Mouse (Mus musculus): Measurements from ENCODE around the gene Ick. TPM values are rescaled to one million over a fixed set of nuclear protein-coding genes. Genes with fewer than 3 reads are reported as not detected.
"Not testable (repeated sequence)": the region's sequence is repeated elsewhere in the genome, so short reads cannot be mapped to it uniquely, and the experiment has no call there.

Gene Ick
- polyA plus RNA-seq, 1 experiment = 7.1 TPM

DNA sequence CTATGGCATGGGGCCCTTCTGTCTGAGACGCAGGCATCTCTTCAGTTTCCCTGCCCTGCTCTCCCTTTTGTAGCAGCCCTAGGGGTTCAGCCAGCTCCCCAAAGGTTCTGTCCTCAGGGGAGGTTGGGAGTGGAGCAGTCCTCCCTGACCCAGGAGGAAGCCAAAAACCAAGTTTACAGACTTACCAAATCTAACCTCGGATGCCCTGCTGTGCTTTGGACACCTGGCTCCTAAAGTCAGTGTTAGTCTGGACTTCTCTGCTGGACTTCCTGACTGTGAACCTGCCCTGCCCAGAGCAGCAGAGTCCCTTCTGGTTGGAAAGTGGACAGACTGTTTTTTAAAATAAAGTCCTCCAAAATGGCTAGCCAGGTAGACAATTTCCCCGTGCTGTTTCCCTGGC, 55.7 kb downstream of the Ick start:
- no peak for TF ChIP-seq POLR2A (IDR thresholded peaks at IDR 0.05; ENCODE audit: borderline replicate concordance, low read depth, low read length)
- TF ChIP-seq CTCF (IDR thresholded peaks at IDR 0.05; ENCODE audit: low read depth, low read length) = no peak
- H3K4me1 ChIP-seq (ENCODE audit: control insufficient read depth, insufficient read depth, low read length) = no peaks in the 10 kb centered on the region
- no peak overlapping the region for H3K27ac ChIP-seq (ENCODE audit: insufficient read depth, low read depth, low read length)
- H3K4me3 ChIP-seq (ENCODE audit: insufficient read depth, low read length) = no peak overlapping the region

GRCm38 (mm10) chr9:78165454-78165853, 56.5 kb downstream of the Ick start:
- TF ChIP-seq CTCF (IDR thresholded peaks at IDR 0.05; ENCODE audit: low read depth, low read length) = no peak
- no peak for TF ChIP-seq POLR2A (IDR thresholded peaks at IDR 0.05; ENCODE audit: borderline replicate concordance, low read depth, low read length)
- H3K27ac ChIP-seq (ENCODE audit: insufficient read depth, low read depth, low read length) = no peak overlapping the region
- H3K4me3 ChIP-seq (ENCODE audit: insufficient read depth, low read length) = no peak overlapping the region
- no peaks in the 10 kb centered on the region for H3K4me1 ChIP-seq (ENCODE audit: control insufficient read depth, insufficient read depth, low read length)

DNA sequence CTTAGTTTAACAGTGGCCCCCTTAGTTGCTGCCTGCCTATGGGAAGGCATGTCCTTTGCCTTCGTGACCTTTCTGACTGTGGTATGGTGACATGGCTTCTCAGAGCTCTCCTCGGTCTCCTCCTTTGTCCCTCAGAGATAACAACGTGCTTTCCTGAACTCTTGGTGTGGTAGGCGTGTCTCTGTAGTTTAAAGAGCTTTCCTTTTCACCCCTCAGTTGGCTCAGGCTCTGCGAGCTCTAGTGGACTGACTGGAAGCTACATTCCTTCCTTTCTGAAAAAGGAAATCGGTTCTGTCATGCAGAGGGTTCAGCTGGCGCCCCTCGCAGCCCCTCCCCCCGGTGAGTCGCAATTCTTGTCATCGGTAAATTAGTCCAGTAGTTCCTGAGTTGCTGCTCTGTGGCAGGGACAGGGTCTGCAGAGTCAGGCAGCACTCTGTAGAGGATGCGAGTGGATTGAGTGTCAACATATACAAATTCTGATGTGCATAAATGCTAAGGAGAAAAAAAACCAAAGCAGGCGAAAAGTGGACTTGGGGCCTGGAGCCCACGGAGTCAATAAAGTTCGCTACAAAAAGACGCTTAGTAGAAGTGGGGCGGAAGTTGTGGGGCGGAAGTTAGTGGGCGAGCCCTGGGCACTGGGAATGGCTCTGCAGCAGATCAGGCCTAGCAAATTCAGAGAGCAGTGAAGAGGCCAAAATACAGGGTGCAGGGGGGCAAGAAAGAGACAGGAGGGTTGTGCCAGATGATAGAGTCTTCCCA, 57.9 kb downstream of the Ick start:
- TF ChIP-seq POLR2A (IDR thresholded peaks at IDR 0.05; ENCODE audit: borderline replicate concordance, low read depth, low read length) (no peak), CTCF (IDR thresholded peaks at IDR 0.05; ENCODE audit: low read depth, low read length) (no peak)

DNA sequence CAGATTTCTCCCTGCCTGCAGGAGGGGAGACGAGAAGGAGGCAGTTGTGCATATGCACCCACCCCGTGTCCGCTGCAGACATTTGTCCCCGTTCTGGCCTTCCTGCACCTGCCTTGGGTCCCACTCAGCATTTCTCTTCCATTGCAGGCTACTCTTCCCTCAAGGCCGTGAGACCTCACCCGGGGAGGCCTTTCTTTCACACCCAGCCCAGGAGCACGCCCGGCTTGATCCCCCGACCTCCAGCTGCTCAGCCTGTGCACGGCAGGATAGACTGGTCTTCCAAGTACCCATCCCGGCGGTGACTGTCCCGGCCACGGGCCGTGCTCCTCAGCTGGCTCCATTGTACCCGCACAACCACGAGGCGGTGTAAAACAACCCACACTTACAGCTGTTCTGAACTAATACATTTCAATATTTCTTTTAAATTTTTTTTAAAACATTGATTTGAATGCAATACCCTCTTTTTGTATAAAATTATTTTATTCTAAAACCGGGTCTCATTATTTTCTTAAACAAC, 58.5 kb downstream of the Ick start:
- no peaks in the 10 kb centered on the region for H3K4me1 ChIP-seq (ENCODE audit: control insufficient read depth, insufficient read depth, low read length)
- TF ChIP-seq CTCF (IDR thresholded peaks at IDR 0.05; ENCODE audit: low read depth, low read length) (no peak), POLR2A (IDR thresholded peaks at IDR 0.05; ENCODE audit: borderline replicate concordance, low read depth, low read length) (no peak)
- H3K4me3 ChIP-seq (ENCODE audit: insufficient read depth, low read length) = no peak overlapping the region
- H3K27ac ChIP-seq (ENCODE audit: insufficient read depth, low read depth, low read length) = no peak overlapping the region

More for the DNA sequence above, 57.9 kb downstream of the Ick start:
- Histone ChIP-seq H3K27ac (ENCODE audit: insufficient read depth, low read depth, low read length) (no peak overlapping the region), H3K4me1 (ENCODE audit: control insufficient read depth, insufficient read depth, low read length) (no peaks in the 10 kb centered on the region), H3K4me3 (ENCODE audit: insufficient read depth, low read length) (no peak overlapping the region)

GRCm38 (mm10) chr9:78168864-78169263, 59.9 kb downstream of the Ick start:
- H3K4me3 ChIP-seq (ENCODE audit: insufficient read depth, low read length) = no peak overlapping the region
- TF ChIP-seq CTCF (IDR thresholded peaks at IDR 0.05; ENCODE audit: low read depth, low read length) (peak; percentile 14; the same call in 1 of the 2 replicates), POLR2A (IDR thresholded peaks at IDR 0.05; ENCODE audit: borderline replicate concordance, low read depth, low read length) (no peak)
- H3K4me1 ChIP-seq (ENCODE audit: control insufficient read depth, insufficient read depth, low read length) = no peaks in the 10 kb centered on the region
- no peak overlapping the region for H3K27ac ChIP-seq (ENCODE audit: insufficient read depth, low read depth, low read length)

DNA sequence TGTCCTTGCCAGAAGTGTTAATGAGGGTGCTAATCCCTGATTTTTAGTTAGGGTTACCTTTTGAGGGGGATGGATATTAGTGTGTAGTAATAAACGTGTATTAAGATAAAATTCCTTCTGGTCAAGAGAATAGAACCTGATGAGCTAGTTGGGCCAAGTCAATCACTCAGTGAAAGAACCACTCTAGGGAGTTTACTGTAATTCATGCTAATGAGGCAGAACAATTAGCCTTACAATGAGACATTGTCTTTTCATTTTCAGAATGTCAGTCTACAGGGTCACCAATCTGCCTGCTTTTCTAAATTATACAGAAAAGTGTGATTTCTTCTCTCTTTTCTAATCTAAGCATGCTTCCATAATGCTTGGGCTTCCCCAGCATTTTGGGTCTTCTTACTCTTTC, 65.0 kb downstream of the Ick start:
- TF ChIP-seq POLR2A (IDR thresholded peaks at IDR 0.05; ENCODE audit: borderline replicate concordance, low read depth, low read length) (no peak), CTCF (IDR thresholded peaks at IDR 0.05; ENCODE audit: low read depth, low read length) (no peak)
- H3K4me3 ChIP-seq (ENCODE audit: insufficient read depth, low read length) = no peak overlapping the region
- peaks cover 9% of the 10 kb centered on the region for H3K4me1 ChIP-seq (ENCODE audit: control insufficient read depth, insufficient read depth, low read length)
- H3K27ac ChIP-seq (ENCODE audit: insufficient read depth, low read depth, low read length) = no peak overlapping the region

DNA sequence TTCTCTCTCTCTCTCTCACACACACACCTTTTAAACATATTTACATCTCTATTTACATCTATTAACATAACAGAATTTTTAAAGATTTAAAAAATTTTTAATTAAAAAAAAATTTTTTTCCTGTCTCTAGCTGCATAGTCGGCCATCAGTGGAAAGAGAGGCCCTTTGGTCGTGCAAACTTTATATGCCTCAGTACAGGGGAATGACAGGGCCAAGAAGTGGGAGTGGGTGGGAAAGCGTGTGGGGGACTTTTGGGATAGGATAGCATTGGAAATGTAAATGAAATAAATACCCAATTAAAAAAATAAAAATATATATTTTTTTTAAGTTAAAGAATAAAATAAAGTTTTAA, 65.9 kb downstream of the Ick start:
- H3K4me3 ChIP-seq (ENCODE audit: insufficient read depth, low read length); H3K4me1 ChIP-seq (ENCODE audit: control insufficient read depth, insufficient read depth, low read length): not testable (repeated sequence)

GRCm38 (mm10) chr9:78175277-78176200, 66.5 kb downstream of the Ick start:
- Histone ChIP-seq H3K4me1 (ENCODE audit: control insufficient read depth, insufficient read depth, low read length) (peaks cover 9% of the 10 kb centered on the region), H3K27ac (ENCODE audit: insufficient read depth, low read depth, low read length) (peak overlapping the region; percentile 82), H3K4me3 (ENCODE audit: insufficient read depth, low read length) (peak overlapping the region; percentile 76)
- TF ChIP-seq CTCF (IDR thresholded peaks at IDR 0.05; ENCODE audit: low read depth, low read length) (no peak), POLR2A (IDR thresholded peaks at IDR 0.05; ENCODE audit: borderline replicate concordance, low read depth, low read length) (peak; percentile 67; the same call in 1 of the 2 replicates)

More for the DNA sequence above, 65.9 kb downstream of the Ick start:
- H3K27ac ChIP-seq (ENCODE audit: insufficient read depth, low read depth, low read length) = not testable (repeated sequence)

DNA sequence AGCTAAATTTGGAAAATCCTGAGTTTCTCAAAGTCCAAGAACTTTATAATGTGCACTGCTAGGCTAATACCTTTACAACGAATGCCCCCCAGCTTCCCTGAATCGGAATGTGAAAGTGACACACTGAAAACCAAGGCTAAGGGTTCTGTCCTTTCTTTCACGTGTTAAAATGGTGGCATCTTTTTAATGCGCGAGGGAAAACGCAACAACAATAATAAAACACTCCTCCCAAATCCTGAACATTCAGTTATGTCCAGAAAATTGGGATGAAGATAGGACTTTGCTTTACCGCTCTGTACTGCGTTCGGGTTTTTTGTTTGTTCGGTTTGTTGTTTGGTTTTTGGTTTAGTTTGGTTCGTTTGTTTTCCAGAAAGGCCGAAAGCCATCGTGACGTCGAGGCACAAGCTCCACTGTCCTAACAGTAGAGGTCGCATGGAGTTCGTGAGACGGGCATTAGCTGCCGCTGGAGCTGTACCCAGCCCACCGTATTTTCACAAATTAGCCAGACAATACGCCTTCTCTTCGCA, 67.3 kb downstream of the Ick start:
- peak; percentile 43; the same call in 1 of the 2 replicates for TF ChIP-seq CTCF (IDR thresholded peaks at IDR 0.05; ENCODE audit: low read depth, low read length)
- TF ChIP-seq POLR2A (IDR thresholded peaks at IDR 0.05; ENCODE audit: borderline replicate concordance, low read depth, low read length) = no peak
- peak overlapping the region; percentile 82 for H3K27ac ChIP-seq (ENCODE audit: insufficient read depth, low read depth, low read length)
- H3K4me1 ChIP-seq (ENCODE audit: control insufficient read depth, insufficient read depth, low read length) = peaks cover 9% of the 10 kb centered on the region
- peak overlapping the region; percentile 76 for H3K4me3 ChIP-seq (ENCODE audit: insufficient read depth, low read length)
